Mouse (Mus musculus): ENCODE data around the gene Osbp.

Osbp gene

GRCm38 (mm10) chr19:12010281-12010771 lies 44.6 kb downstream of the Osbp start:
- in situ Hi-C loops (cut with MboI), result loop anchor here (25.0 kb wide), 1 partner anchor 427 kb away; the partner anchor contains the start of gene Pfpl

DNA sequence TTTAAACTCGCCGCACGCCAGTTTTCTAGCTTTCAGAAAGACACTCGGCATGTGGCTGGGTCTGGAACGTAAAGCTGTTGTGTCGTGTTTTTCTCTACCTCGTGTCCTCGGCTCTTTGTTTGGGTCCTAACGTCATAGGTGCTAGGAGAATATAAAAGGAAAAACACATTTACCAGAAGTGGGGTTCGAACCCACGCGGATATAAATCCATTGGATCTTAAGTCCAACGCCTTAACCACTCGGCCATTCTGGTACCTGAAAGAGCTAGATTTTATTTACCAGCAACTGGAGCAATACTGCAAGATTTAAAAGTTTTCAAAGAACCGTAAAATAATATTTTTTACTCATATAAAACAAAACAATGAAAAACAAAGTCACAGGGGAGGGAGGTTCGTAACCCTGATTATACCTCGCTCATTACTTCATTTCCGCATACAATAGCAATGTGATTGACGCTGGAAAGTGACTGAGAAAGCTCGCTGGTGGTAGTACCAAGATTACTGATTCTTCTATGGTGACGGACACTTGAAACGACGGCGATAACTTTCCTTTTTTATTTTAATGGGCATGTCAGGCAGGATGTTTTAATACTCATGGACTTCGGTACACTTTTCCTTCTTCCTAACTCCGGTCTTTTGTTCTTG lies 45.3 kb downstream of the Osbp start:
- in situ Hi-C loops (cut with MboI), result loop anchor here (25.0 kb wide), 1 partner anchor 426 kb away; the partner anchor contains the start of gene Pfpl

- in situ Hi-C loops (cut with MboI), result loop anchor here (25.0 kb wide), 1 partner anchor 425 kb away; the partner anchor contains the start of gene Pfpl
Measured at GRCm38 (mm10) chr19:12011560-12012556, 46.1 kb downstream of the Osbp start.

GRCm38 (mm10) chr19:12012615-12013014 lies 46.9 kb downstream of the Osbp start:
- in situ Hi-C loops (cut with MboI), result loop anchor here (25.0 kb wide), 1 partner anchor 425 kb away; the partner anchor contains the start of gene Pfpl

- in situ Hi-C loops (cut with MboI), result loop anchor here (25.0 kb wide), 1 partner anchor 424 kb away; the partner anchor contains the start of gene Pfpl
Measured at GRCm38 (mm10) chr19:12013228-12013627, 47.5 kb downstream of the Osbp start.

- in situ Hi-C loops (cut with MboI), result loop anchor here (25.0 kb wide), 1 partner anchor 422 kb away; the partner anchor contains the start of gene Pfpl
Measured at GRCm38 (mm10) chr19:12015708-12016107, 50.0 kb downstream of the Osbp start.

DNA sequence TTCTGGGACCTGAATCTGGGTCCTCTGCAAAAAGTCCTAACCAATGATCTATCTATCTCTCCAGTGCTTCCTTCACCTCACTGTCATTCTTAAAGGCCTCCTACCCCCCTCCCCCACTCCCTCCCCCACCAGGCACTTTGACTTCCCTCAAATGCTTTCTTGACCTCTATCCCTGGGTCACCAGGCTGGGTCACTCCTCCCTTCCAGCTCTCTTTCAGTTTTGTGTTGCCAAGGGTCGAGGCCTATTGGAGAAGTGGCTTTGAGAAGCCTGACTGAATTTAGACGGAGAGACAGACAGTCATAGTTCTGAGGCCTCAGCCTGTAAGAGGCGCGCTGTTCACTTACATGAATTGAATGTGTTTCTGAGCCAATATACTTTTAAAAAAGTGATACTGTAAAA lies 50.5 kb downstream of the Osbp start:
- in situ Hi-C loops (cut with MboI), result loop anchor here (25.0 kb wide), 1 partner anchor 421 kb away; the partner anchor contains the start of gene Pfpl

DNA sequence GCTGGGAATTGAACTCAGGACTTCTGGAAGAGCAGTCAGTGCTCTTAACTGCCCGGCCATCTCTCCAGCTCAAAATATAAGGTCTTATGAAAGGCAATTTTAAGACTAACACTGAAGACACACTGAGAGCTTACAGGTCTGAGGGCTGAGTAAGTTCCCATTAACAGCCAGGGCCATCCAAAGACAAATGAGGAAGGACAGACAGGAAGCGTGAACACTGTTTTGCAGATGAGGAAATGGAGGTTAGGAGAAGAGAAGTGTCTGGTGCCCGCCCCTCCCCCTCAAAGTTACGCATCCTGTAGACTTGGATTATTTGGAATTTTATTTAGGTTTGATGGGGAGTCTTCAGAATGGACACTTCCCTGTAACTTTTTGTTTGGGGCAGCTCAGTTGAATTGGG lies 58.4 kb downstream of the Osbp start:
- in situ Hi-C loops (cut with MboI), result loop anchor here (25.0 kb wide), 1 partner anchor 413 kb away; the partner anchor contains the start of gene Pfpl

DNA sequence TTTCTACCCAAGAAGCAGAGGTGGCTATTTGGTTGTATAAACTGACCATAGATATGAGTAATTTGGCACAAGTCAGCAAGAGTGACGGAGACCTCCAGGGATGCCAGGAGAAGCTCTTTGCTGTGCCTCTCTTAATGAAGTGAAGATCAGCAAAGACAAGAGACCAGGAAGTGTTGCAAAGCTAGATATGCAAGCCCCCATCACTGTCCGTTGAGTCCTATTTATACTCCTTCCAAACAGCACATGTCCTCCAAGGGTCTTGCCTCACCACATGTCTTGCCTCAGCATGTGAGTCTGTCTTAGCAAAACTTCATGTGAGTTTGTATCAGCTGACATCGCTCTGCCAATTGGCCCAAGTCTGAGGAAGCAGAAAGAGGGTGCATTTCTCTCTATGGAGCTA lies 59.6 kb downstream of the Osbp start:
- in situ Hi-C loops (cut with MboI), result no loop called here

DNA sequence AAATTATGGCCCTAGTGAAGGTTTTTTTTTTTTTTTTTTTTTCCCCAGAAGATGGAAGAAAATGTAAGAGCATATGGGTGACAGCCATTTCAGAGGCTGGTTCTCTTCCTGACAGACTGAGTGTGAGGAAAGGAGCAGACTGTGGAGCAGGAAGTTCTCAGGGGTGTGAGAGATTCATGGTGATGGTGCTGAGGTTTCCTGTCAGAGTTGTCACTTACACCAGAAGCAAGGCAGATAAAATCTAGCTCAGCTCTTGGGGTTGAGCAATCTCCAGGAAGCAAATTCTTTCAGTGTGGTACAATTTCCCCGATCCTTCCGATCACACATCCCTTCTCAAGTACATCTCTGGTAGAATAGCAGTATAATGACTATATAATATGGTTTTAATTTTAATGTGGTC lies 60.9 kb downstream of the Osbp start:
- in situ Hi-C loops (cut with MboI), result no loop called here

DNA sequence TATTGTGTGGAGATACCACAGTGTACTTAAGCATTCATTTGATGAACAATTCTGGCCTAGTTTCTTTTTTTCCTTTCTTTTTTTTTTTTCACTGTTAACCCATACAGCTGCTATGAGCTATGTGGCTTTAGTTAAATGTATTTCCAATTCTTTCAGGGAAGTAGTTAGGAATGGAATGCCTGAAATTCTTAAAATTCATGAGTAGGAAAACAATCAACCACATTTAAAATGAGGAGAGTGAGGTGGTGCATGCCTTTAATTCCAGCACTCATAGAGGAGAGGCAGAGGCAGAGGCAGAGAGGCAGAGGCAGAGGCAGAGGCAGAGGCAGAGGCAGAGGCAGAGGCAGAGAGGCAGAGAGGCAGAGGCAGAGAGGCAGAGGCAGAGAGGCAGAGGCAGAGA lies 72.0 kb downstream of the Osbp start:
- in situ Hi-C loops (cut with MboI), result no loop called here

DNA sequence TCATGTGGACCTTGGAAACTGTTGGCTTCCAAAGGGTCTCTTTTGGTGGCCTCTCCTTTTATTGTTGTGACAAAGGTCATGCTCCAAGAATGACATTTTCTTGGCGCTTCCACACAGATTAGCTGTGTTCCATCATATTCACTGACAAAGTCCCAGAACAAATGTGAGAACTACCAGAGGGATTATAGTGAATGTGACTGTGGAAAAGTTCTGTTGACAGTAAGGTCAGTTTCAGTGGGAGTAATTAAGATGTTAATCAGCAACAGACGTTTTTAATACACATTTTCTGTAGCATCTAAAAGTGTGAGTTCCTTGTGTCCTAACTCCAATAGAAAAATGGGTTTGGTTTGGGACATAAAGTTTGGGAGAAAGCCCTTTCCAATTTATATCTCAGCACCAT lies 75.5 kb downstream of the Osbp start, which contains the start of gene Olfr1423:
Olfr1423 (minus strand) TSS at position 101 of the 400 bp plus-strand sequence.
- in situ Hi-C loops (cut with MboI), result no loop called here

DNA sequence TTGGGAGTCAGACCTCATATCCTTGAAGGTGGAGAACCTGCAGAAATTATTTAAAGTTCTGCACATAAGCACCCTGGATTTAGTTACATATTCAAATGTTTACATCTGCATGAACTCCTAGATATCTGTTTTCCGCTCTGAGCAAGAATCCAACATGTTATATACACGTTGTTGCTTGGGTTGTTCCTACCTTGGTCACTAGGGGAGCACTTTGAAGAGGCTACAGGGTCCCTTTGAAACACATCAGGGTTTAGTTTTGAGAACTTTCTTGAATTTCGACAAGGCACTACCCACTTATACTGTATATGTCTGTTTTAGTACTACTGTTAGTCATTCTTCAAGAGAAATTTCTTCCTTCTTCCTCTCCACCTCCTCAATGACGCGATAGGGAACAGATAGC lies 77.4 kb downstream of the Osbp start:
- in situ Hi-C loops (cut with MboI), result no loop called here
